Comparison of ENCODE assay signal across 11 mouse cellular contexts in the genomic region with DNA sequence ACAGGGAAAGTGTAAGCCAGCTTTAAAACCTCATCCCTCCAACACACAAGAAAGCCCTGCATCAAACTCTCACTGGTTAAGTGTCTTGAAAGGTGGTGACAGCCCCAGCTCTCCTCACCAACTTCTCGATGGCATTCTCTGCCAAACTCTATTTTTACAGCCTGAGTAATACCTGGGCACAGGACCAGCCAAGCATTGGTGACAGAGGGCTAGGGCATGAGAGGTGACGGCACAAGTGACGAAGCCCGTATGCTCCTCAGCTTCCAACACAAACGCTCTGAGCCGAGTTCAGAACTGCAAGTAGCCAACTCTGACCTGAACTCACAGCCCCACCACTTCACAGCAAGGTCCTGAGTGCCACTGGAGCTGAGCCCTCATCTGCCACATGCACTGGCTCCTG. TPM values are rescaled to one million over a fixed set of nuclear protein-coding genes. Genes with fewer than 3 reads are reported as not detected.
A peak's percentile ranks its signal among the peaks of the same experiment; 100 is the strongest.
DNase-seq lines count a peak whose midpoint lies in the region; ATAC-seq and TF ChIP-seq lines count a peak whose summit lies in the region.
"Had no signal": no experiment of that assay in that cellular context is flagged by ENCODE, and none has a peak within 500 bp of the region (broad histone marks: within the 10 kb centered on the region; RNA-seq: fewer than 3 reads in every experiment).

No protein-coding gene starts in this region.

- WGBS in hindbrain, embryonic 13.5 days = 93% methylated on average over 6 of the region's 6 CpGs
- WGBS in hindbrain, embryonic 16.5 days = 89% methylated on average over 6 of the region's 6 CpGs
- WGBS in kidney, adult 2 months = 77% methylated on average over 6 of the region's 6 CpGs
- WGBS in neural tube, embryonic 15.5 days = 87% methylated on average over 6 of the region's 6 CpGs

- no peaks in the 10 kb centered on the region for H3K27me3 ChIP-seq in hindbrain, embryonic 13.5 days
- no peaks in the 10 kb centered on the region for H3K27me3 ChIP-seq in hindbrain, embryonic 16.5 days (replicated peaks; ENCODE audit: control insufficient read depth, insufficient read depth, low read length)
- no peaks in the 10 kb centered on the region for H3K27me3 ChIP-seq in kidney, adult 2 months (replicated peaks; ENCODE audit: control insufficient read depth, insufficient read depth, low read length)
- H3K27me3 ChIP-seq in neural tube, embryonic 15.5 days (replicated peaks) = no peaks in the 10 kb centered on the region
- H3K27me3 ChIP-seq: limb, embryonic 13.5 days had no signal

- no peak overlapping the region for H3K4me2 ChIP-seq in hindbrain, embryonic 13.5 days
- no peak overlapping the region for H3K4me2 ChIP-seq in hindbrain, embryonic 16.5 days (ENCODE audit: low read length)
- no peak overlapping the region for H3K4me2 ChIP-seq in neural tube, embryonic 15.5 days
- H3K4me2 ChIP-seq: limb, embryonic 13.5 days had no signal

- H3K9ac ChIP-seq in hindbrain, embryonic 13.5 days = no peak overlapping the region
- H3K9ac ChIP-seq in hindbrain, embryonic 16.5 days (ENCODE audit: low read depth, low read length) = no peak overlapping the region
- no peak overlapping the region for H3K9ac ChIP-seq in neural tube, embryonic 15.5 days (replicated peaks)
- H3K9ac ChIP-seq: limb, embryonic 13.5 days had no signal

- no peak for ATAC-seq in hindbrain, embryonic 13.5 days (ENCODE audit: low FRiP score)
- no peak for ATAC-seq in hindbrain, embryonic 16.5 days
- no peak for ATAC-seq in neural tube, embryonic 15.5 days (ENCODE audit: low FRiP score)
- ATAC-seq: forebrain, embryonic 16.5 days had no signal

- DNase-seq in cerebellum, adult 9-11 months = peak; percentile 93
- DNase-seq in heart, adult 9 months (ENCODE audit: low spot score in 2 of 2) = peak; percentile 76 to 86
- DNase-seq in lung, postnatal 25 days (ENCODE audit: low spot score) = peak; percentile 36
- no peak for DNase-seq in kidney, adult 2 months
- DNase-seq in thymus, postnatal 25 days = no peak
- DNase-seq: right cerebral cortex, adult 18-20 months had no signal

- H3K27ac ChIP-seq in hindbrain, embryonic 13.5 days = peak overlapping the region; percentile 64
- H3K27ac ChIP-seq in hindbrain, embryonic 16.5 days (ENCODE audit: low read depth, low read length) = no peak overlapping the region
- no peak overlapping the region for H3K27ac ChIP-seq in kidney, adult 2 months (ENCODE audit: insufficient read depth, low read depth, low read length)
- H3K27ac ChIP-seq in neural tube, embryonic 15.5 days (replicated peaks) = no peak overlapping the region
- H3K27ac ChIP-seq: limb, embryonic 13.5 days had no signal

- H3K9me3 ChIP-seq in hindbrain, embryonic 13.5 days = no peaks in the 10 kb centered on the region
- H3K9me3 ChIP-seq in hindbrain, embryonic 16.5 days (ENCODE audit: control insufficient read depth, low read length) = no peaks in the 10 kb centered on the region
- H3K9me3 ChIP-seq in neural tube, embryonic 15.5 days (replicated peaks) = no peaks in the 10 kb centered on the region
- H3K9me3 ChIP-seq: limb, embryonic 13.5 days had no signal

- H3K36me3 ChIP-seq in hindbrain, embryonic 13.5 days = no peaks in the 10 kb centered on the region
- H3K36me3 ChIP-seq in hindbrain, embryonic 16.5 days (ENCODE audit: control insufficient read depth, insufficient read depth, low read length) = no peaks in the 10 kb centered on the region
- no peaks in the 10 kb centered on the region for H3K36me3 ChIP-seq in kidney, adult 2 months (ENCODE audit: control insufficient read depth, insufficient read depth, low read length)
- no peaks in the 10 kb centered on the region for H3K36me3 ChIP-seq in neural tube, embryonic 15.5 days
- H3K36me3 ChIP-seq: limb, embryonic 13.5 days had no signal

- no peak for TF ChIP-seq CTCF in kidney, adult 2 months (conservative IDR thresholded peaks at IDR 0.05; ENCODE audit: insufficient read depth, insufficient read length, low read depth, low read length)

- H3K4me3 ChIP-seq in hindbrain, embryonic 13.5 days = no peak overlapping the region
- no peak overlapping the region for H3K4me3 ChIP-seq in hindbrain, embryonic 16.5 days (ENCODE audit: low read length)
- no peak overlapping the region for H3K4me3 ChIP-seq in kidney, adult 2 months (ENCODE audit: insufficient read depth, low read depth, low read length)
- H3K4me3 ChIP-seq in neural tube, embryonic 15.5 days (replicated peaks) = no peak overlapping the region
- H3K4me3 ChIP-seq: limb, embryonic 13.5 days had no signal

- H3K4me1 ChIP-seq in hindbrain, embryonic 13.5 days (replicated peaks) = peaks cover 67% of the 10 kb centered on the region
- peaks cover 12% of the 10 kb centered on the region for H3K4me1 ChIP-seq in hindbrain, embryonic 16.5 days (ENCODE audit: control insufficient read depth, insufficient read depth, low read depth, low read length)
- H3K4me1 ChIP-seq in kidney, adult 2 months (ENCODE audit: control insufficient read depth, insufficient read depth, low read length) = no peaks in the 10 kb centered on the region
- peaks cover 34% of the 10 kb centered on the region for H3K4me1 ChIP-seq in neural tube, embryonic 15.5 days

- TF ChIP-seq POLR2A in kidney, adult 2 months (IDR thresholded peaks at IDR 0.05; ENCODE audit: low read depth, low read length) = no peak

RNA-seq across cellular contexts. Expression of gene Pxylp1, which starts 13.4 kb away (rescaled TPM):
- polyA plus RNA-seq in hindbrain, embryonic 13.5 days (2015; fragmentation: Nextera tagmentation; extraction: Ambion mirVana) = 55.7 and 57.4 TPM in 2 replicates
- 30.7 and 37.6 TPM in 2 replicates for polyA plus RNA-seq in hindbrain, embryonic 16.5 days (2015; fragmentation: Nextera tagmentation; extraction: Ambion mirVana)
- polyA plus RNA-seq in kidney, adult 2 months (2012; rRNA removed) = 7.6 and 10.7 TPM in 2 replicates
- polyA plus RNA-seq in neural tube, embryonic 15.5 days (2015; fragmentation: Nextera tagmentation; extraction: Ambion mirVana) = 24.8 and 25.6 TPM in 2 replicates

Comparison
In these comparisons a context has a peak if more than half of its experiments do, and no peak if none do; other contexts are left out.
1. DNase-seq: peak in cerebellum, adult 9-11 months (single experiment), heart, adult 9 months (2 of 2) and lung, postnatal 25 days (single experiment); none in kidney, adult 2 months (single experiment) and thymus, postnatal 25 days (single experiment).